Mouse (Mus musculus): ENCODE measurements at regions not wholly inside any gene's neighbourhood (a gene's known extent, or its start where the extent isn't known, plus 50 kb on each side); places are given as distances from the start of the nearest gene placed in this dataset.

GRCm38 (mm10) chr5:148649123-148649522 lies 96.5 kb upstream of the Ubl3 start:
- no peak for DNase-seq

- no peak for DNase-seq
Observed at GRCm38 (mm10) chr5:148647644-148648043, 95.1 kb upstream of the Ubl3 start.

- DNase-seq = no peak
Observed at GRCm38 (mm10) chr5:148645772-148646171, 93.2 kb upstream of the Ubl3 start.

GRCm38 (mm10) chr5:148645191-148645681 lies 92.6 kb upstream of the Ubl3 start:
- DNase-seq = no peak

- no peak for DNase-seq
Observed at GRCm38 (mm10) chr5:148644345-148644744, 91.8 kb upstream of the Ubl3 start.

GRCm38 (mm10) chr5:148641652-148642395 lies 89.2 kb upstream of the Ubl3 start:
- DNase-seq = no peak

- no peak for DNase-seq
Observed at GRCm38 (mm10) chr5:148640523-148640922, 87.9 kb upstream of the Ubl3 start.

GRCm38 (mm10) chr5:148634919-148635356 lies 82.3 kb upstream of the Ubl3 start:
- no peak for DNase-seq

GRCm38 (mm10) chr5:148633999-148634398 lies 81.4 kb upstream of the Ubl3 start:
- DNase-seq = no peak

GRCm38 (mm10) chr5:148633331-148633730 lies 80.7 kb upstream of the Ubl3 start:
- no peak for DNase-seq

GRCm38 (mm10) chr5:148632516-148633170 lies 80.1 kb upstream of the Ubl3 start:
- no peak for DNase-seq

GRCm38 (mm10) chr5:148631566-148631965 lies 79.0 kb upstream of the Ubl3 start:
- no peak for DNase-seq

GRCm38 (mm10) chr5:148626014-148626413 lies 73.4 kb upstream of the Ubl3 start:
- no peak for DNase-seq

- no peak for DNase-seq
Observed at GRCm38 (mm10) chr5:148624649-148625405, 72.2 kb upstream of the Ubl3 start.

GRCm38 (mm10) chr5:148620895-148621786 lies 68.6 kb upstream of the Ubl3 start:
- DNase-seq = no peak

- DNase-seq = no peak
Observed at GRCm38 (mm10) chr5:148619917-148620316, 67.3 kb upstream of the Ubl3 start.

GRCm38 (mm10) chr5:148616426-148616825 lies 63.8 kb upstream of the Ubl3 start:
- no peak for DNase-seq

GRCm38 (mm10) chr5:148615706-148616366 lies 63.2 kb upstream of the Ubl3 start:
- DNase-seq = peak; percentile 8 to 19

- DNase-seq = no peak
Observed at GRCm38 (mm10) chr5:148615117-148615516, 62.5 kb upstream of the Ubl3 start.

- no peak for DNase-seq
Observed at GRCm38 (mm10) chr5:148611323-148611722, 58.7 kb upstream of the Ubl3 start.

- peak; percentile 7 to 11 for DNase-seq
Observed at GRCm38 (mm10) chr5:148609506-148609880, 56.9 kb upstream of the Ubl3 start.

Measured in cerebellum, postnatal 36 days (tissue).